Mouse (Mus musculus): ENCODE data around the gene Ids.
"Not testable (repeated sequence)": the region's sequence is repeated elsewhere in the genome, so short reads cannot be mapped to it uniquely, and the experiment has no call there.

The Ids gene

GRCm38 (mm10) chrX:70364661-70365613, at the start of gene Ids:
Gene Ids, minus strand, starts transcription at chrX:70365084.
- CTCF ChIA-PET: no interaction called here

GRCm38 (mm10) chrX:70392636-70393035, 27.8 kb upstream of the Ids start:
- CTCF ChIA-PET: not testable (repeated sequence)

- CTCF ChIA-PET: interaction anchor here (0.6 to 0.8 kb wide), 2 partner anchors 40 to 902 kb away, joined by 3 to 6 read pairs; no protein-coding TSS in a partner anchor
These were observed 21.1 kb upstream of the Ids start for GRCm38 (mm10) chrX:70385962-70386351.

- CTCF ChIA-PET: interaction anchor here (0.5 to 0.8 kb wide), 3 partner anchors 39 to 987 kb away, joined by 3 to 6 read pairs (median 3); no protein-coding TSS in a partner anchor
These were observed 20.5 kb upstream of the Ids start, which contains the start of gene 1110012L19Rik for GRCm38 (mm10) chrX:70385276-70385961. Gene 1110012L19Rik, plus strand, starts transcription at chrX:70385877.

GRCm38 (mm10) chrX:70384917-70385275, 20.0 kb upstream of the Ids start:
- CTCF ChIA-PET: interaction anchor here (0.5 kb wide), 1 partner anchor 987 kb away, joined by 3 read pairs; no protein-coding TSS in a partner anchor

- CTCF ChIA-PET: not testable (repeated sequence)
These were observed 9.7 kb upstream of the Ids start for GRCm38 (mm10) chrX:70374469-70375110.

- CTCF ChIA-PET: not testable (repeated sequence)
These were observed 4.9 kb upstream of the Ids start for GRCm38 (mm10) chrX:70369758-70370157.

- CTCF ChIA-PET: no interaction called here
These were observed 682 bp downstream of the Ids start for GRCm38 (mm10) chrX:70364202-70364601.

GRCm38 (mm10) chrX:70363446-70363845, 1.4 kb downstream of the Ids start:
- CTCF ChIA-PET: no interaction called here

GRCm38 (mm10) chrX:70362985-70363384, 1.9 kb downstream of the Ids start:
- CTCF ChIA-PET: no interaction called here

GRCm38 (mm10) chrX:70330202-70330843, 34.6 kb downstream of the Ids start:
- CTCF ChIA-PET: no interaction called here

- CTCF ChIA-PET: no interaction called here
These were observed 36.2 kb downstream of the Ids start for GRCm38 (mm10) chrX:70328530-70329143.

GRCm38 (mm10) chrX:70327656-70328055, 37.2 kb downstream of the Ids start:
- CTCF ChIA-PET: no interaction called here

- CTCF ChIA-PET: no interaction called here
These were observed 45.6 kb downstream of the Ids start for GRCm38 (mm10) chrX:70319254-70319653.

- CTCF ChIA-PET: no interaction called here
These were observed 49.8 kb downstream of the Ids start for GRCm38 (mm10) chrX:70314949-70315641.
